Mouse (Mus musculus): ENCODE measurements around the gene Lmx1b.

Lmx1b gene

GRCm38 (mm10) chr2:33640171-33640721 is at the start of gene Lmx1b:
TSS of gene Lmx1b (minus strand) at chr2:33640511.
- no peak for DNase-seq (ENCODE audit: low read depth in 2 of 2, low spot score in 2 of 2)

- DNase-seq (ENCODE audit: low read depth in 2 of 2, low spot score in 2 of 2) = peak in 1 of 2 experiments; percentile 15
Observed at GRCm38 (mm10) chr2:33689880-33690462, 49.7 kb upstream of the Lmx1b start.

GRCm38 (mm10) chr2:33689155-33689879 is 49.0 kb upstream of the Lmx1b start:
- DNase-seq (ENCODE audit: low read depth in 2 of 2, low spot score in 2 of 2) = no peak

- DNase-seq (ENCODE audit: low read depth in 2 of 2, low spot score in 2 of 2) = no peak
Observed at GRCm38 (mm10) chr2:33683594-33683993, 43.3 kb upstream of the Lmx1b start.

- DNase-seq (ENCODE audit: low read depth in 2 of 2, low spot score in 2 of 2) = no peak
Observed at GRCm38 (mm10) chr2:33683095-33683494, 42.8 kb upstream of the Lmx1b start.

- DNase-seq (ENCODE audit: low read depth in 2 of 2, low spot score in 2 of 2) = peak; percentile 13 to 44
Observed at GRCm38 (mm10) chr2:33682219-33682618, 41.9 kb upstream of the Lmx1b start.

GRCm38 (mm10) chr2:33678950-33679654 is 38.8 kb upstream of the Lmx1b start:
- no peak for DNase-seq (ENCODE audit: low read depth in 2 of 2, low spot score in 2 of 2)

- DNase-seq (ENCODE audit: low read depth in 2 of 2, low spot score in 2 of 2) = no peak
Observed at GRCm38 (mm10) chr2:33672701-33673472, 32.6 kb upstream of the Lmx1b start.

- DNase-seq (ENCODE audit: low read depth in 2 of 2, low spot score in 2 of 2) = no peak
Observed at GRCm38 (mm10) chr2:33668741-33669140, 28.4 kb upstream of the Lmx1b start.

GRCm38 (mm10) chr2:33666388-33666945 is 26.2 kb upstream of the Lmx1b start:
- no peak for DNase-seq (ENCODE audit: low read depth in 2 of 2, low spot score in 2 of 2)

- no peak for DNase-seq (ENCODE audit: low read depth in 2 of 2, low spot score in 2 of 2)
Observed at GRCm38 (mm10) chr2:33665363-33666058, 25.2 kb upstream of the Lmx1b start.

GRCm38 (mm10) chr2:33664661-33665060 is 24.4 kb upstream of the Lmx1b start:
- no peak for DNase-seq (ENCODE audit: low read depth in 2 of 2, low spot score in 2 of 2)

- no peak for DNase-seq (ENCODE audit: low read depth in 2 of 2, low spot score in 2 of 2)
Observed at GRCm38 (mm10) chr2:33659288-33659629, 18.9 kb upstream of the Lmx1b start.

GRCm38 (mm10) chr2:33658602-33659287 is 18.4 kb upstream of the Lmx1b start:
- DNase-seq (ENCODE audit: low read depth in 2 of 2, low spot score in 2 of 2) = no peak

- DNase-seq (ENCODE audit: low read depth in 2 of 2, low spot score in 2 of 2) = no peak
Observed at GRCm38 (mm10) chr2:33652517-33653198, 12.3 kb upstream of the Lmx1b start.

GRCm38 (mm10) chr2:33649371-33649770 is 9.1 kb upstream of the Lmx1b start:
- DNase-seq (ENCODE audit: low read depth in 2 of 2, low spot score in 2 of 2) = no peak

GRCm38 (mm10) chr2:33648894-33649293 is 8.6 kb upstream of the Lmx1b start:
- no peak for DNase-seq (ENCODE audit: low read depth in 2 of 2, low spot score in 2 of 2)

- DNase-seq (ENCODE audit: low read depth in 2 of 2, low spot score in 2 of 2) = no peak
Observed at GRCm38 (mm10) chr2:33646283-33646550, 5.9 kb upstream of the Lmx1b start.

- no peak for DNase-seq (ENCODE audit: low read depth in 2 of 2, low spot score in 2 of 2)
Observed at GRCm38 (mm10) chr2:33645538-33646282, 5.4 kb upstream of the Lmx1b start.

Data from CD8-positive naive resting alpha-beta T cell, adult 2 months (primary cell).